Mouse (Mus musculus) embryonic facial prominence, embryonic 10.5 days (tissue): ENCODE results near the gene Agap1. TPM values are rescaled to one million over a fixed set of nuclear protein-coding genes. Genes with fewer than 3 reads are reported as not detected.
A peak's percentile ranks its signal among the peaks of the same experiment; 100 is the strongest.

Source experiments
- DNase-seq: peaks from one replicate; pipeline ENCODE4 v3.0.0-alpha.2; 2017; ENCODE audit warnings: low spot score
- H3K27ac ChIP-seq: fragments of 300-500 bp; sonication (generic); replicated peaks from 2 replicates; pipeline ENCODE4 v1.5.1; 2016; ENCODE audit warnings: mild to moderate bottlenecking
- H3K27me3 ChIP-seq: fragments of 300-500 bp; sonication (generic); replicated peaks from 2 replicates; pipeline ENCODE4 v1.6.1; 2016; ENCODE audit warnings: low read depth, mild to moderate bottlenecking; ENCODE audit not compliant: poor library complexity, severe bottlenecking
- H3K36me3 ChIP-seq: fragments of 300-500 bp; sonication (generic); replicated peaks from 2 replicates; pipeline ENCODE4 v1.6.1; 2016; ENCODE audit warnings: mild to moderate bottlenecking, moderate library complexity
- H3K4me1 ChIP-seq: fragments of 300-500 bp; sonication (generic); 2 replicates; pipeline ENCODE4 v1.6.1; 2016
- H3K4me3 ChIP-seq: fragments of 300-500 bp; sonication (generic); 2 replicates; pipeline ENCODE4 v1.5.1; 2016; ENCODE audit warnings: mild to moderate bottlenecking, moderate library complexity
- H3K9me3 ChIP-seq: fragments of 300-500 bp; sonication (generic); 2 replicates; pipeline ENCODE4 v1.6.1; 2016; ENCODE audit warnings: mild to moderate bottlenecking
- WGBS: fragments of 180-500 bp; shearing (Covaris S2); methylation state at CpG from one replicate; pipeline ENCODE4 v1.1.7; 2016; 5-methylcytosine and 5-hydroxymethylcytosine counted together
- polyA plus RNA-seq: library from polyadenylated mRNA; unstranded; fragments of >200 nt; fragmentation: Nextera tagmentation; extraction: Ambion mirVana; gene quantifications from 2 replicates; pipeline ENCODE4 v1.2.1, GENCODE M21; 2016

Agap1 gene
- polyA plus RNA-seq, 1 experiment from 2014 or later: 13.6 TPM

- no peak for DNase-seq
- no peaks in the 10 kb centered on the region for H3K9me3 ChIP-seq
- no peaks in the 10 kb centered on the region for H3K27me3 ChIP-seq
- H3K36me3 ChIP-seq: no peaks in the 10 kb centered on the region
- 70% methylated on average over 6 of the region's 6 CpGs for WGBS
- no peak overlapping the region for H3K4me3 ChIP-seq
- no peak overlapping the region for H3K27ac ChIP-seq
- H3K4me1 ChIP-seq: peaks cover 30% of the 10 kb centered on the region
These were observed 15.3 kb upstream of the Agap1 start for GRCm38 (mm10) chr1:89439351-89439750.

- Histone ChIP-seq H3K27me3 (no peaks in the 10 kb centered on the region), H3K9me3 (no peaks in the 10 kb centered on the region), H3K36me3 (no peaks in the 10 kb centered on the region), H3K27ac (no peak overlapping the region), H3K4me1 (peaks cover 22% of the 10 kb centered on the region), H3K4me3 (no peak overlapping the region)
- WGBS: 41% methylated on average over 5 of the region's 5 CpGs
- DNase-seq: no peak
These were observed 13.2 kb upstream of the Agap1 start for GRCm38 (mm10) chr1:89441236-89441897.

GRCm38 (mm10) chr1:89443512-89443911 lies 11.1 kb upstream of the Agap1 start:
- no peaks in the 10 kb centered on the region for H3K36me3 ChIP-seq
- H3K27me3 ChIP-seq: no peaks in the 10 kb centered on the region
- WGBS: 72% methylated on average over 9 of the region's 9 CpGs
- no peak overlapping the region; the same call in 1 of the 2 replicates for H3K27ac ChIP-seq
- peaks cover 22% of the 10 kb centered on the region for H3K4me1 ChIP-seq
- H3K9me3 ChIP-seq: no peaks in the 10 kb centered on the region
- no peak overlapping the region for H3K4me3 ChIP-seq
- DNase-seq: no peak

- no peak overlapping the region for H3K27ac ChIP-seq
These were observed 10.6 kb upstream of the Agap1 start for GRCm38 (mm10) chr1:89444014-89444413.

GRCm38 (mm10) chr1:89450139-89450538 lies 4.5 kb upstream of the Agap1 start:
- Histone ChIP-seq H3K4me1 (peaks cover 10% of the 10 kb centered on the region), H3K9me3 (no peaks in the 10 kb centered on the region), H3K27ac (no peak overlapping the region), H3K4me3 (no peak overlapping the region), H3K27me3 (peaks cover 7% of the 10 kb centered on the region; the same call in 1 of the 2 replicates), H3K36me3 (no peaks in the 10 kb centered on the region)
- WGBS: 77% methylated on average over 7 of the region's 7 CpGs
- DNase-seq: no peak

More at GRCm38 (mm10) chr1:89444014-89444413, 10.6 kb upstream of the Agap1 start:
- no peaks in the 10 kb centered on the region for H3K9me3 ChIP-seq
- no peak overlapping the region for H3K4me3 ChIP-seq
- H3K27me3 ChIP-seq: no peaks in the 10 kb centered on the region
- no peak for DNase-seq
- peaks cover 22% of the 10 kb centered on the region for H3K4me1 ChIP-seq
- H3K36me3 ChIP-seq: no peaks in the 10 kb centered on the region
- WGBS: 80% methylated on average over 3 of the region's 3 CpGs

GRCm38 (mm10) chr1:89452138-89452537 lies 2.5 kb upstream of the Agap1 start:
- Histone ChIP-seq H3K4me3 (no peak overlapping the region), H3K9me3 (no peaks in the 10 kb centered on the region), H3K36me3 (no peaks in the 10 kb centered on the region), H3K27ac (no peak overlapping the region), H3K27me3 (peaks cover 7% of the 10 kb centered on the region; the same call in 1 of the 2 replicates), H3K4me1 (peaks cover 28% of the 10 kb centered on the region)
- 92% methylated on average over 8 of the region's 8 CpGs for WGBS
- no peak for DNase-seq

GRCm38 (mm10) chr1:89453666-89454065 lies 940 bp upstream of the Agap1 start:
- Histone ChIP-seq H3K4me3 (peak overlapping the region; percentile 90), H3K27me3 (peaks cover 7% of the 10 kb centered on the region; the same call in 1 of the 2 replicates), H3K36me3 (peaks cover 12% of the 10 kb centered on the region), H3K4me1 (peaks cover 37% of the 10 kb centered on the region), H3K27ac (peak overlapping the region; percentile 96), H3K9me3 (peaks cover 9% of the 10 kb centered on the region; the same call in 1 of the 2 replicates)
- WGBS: 36% methylated on average over 6 of the region's 6 CpGs
- DNase-seq: no peak

GRCm38 (mm10) chr1:89455421-89456091 lies 950 bp downstream of the Agap1 start:
- Histone ChIP-seq H3K4me1 (peaks cover 46% of the 10 kb centered on the region), H3K27me3 (peaks cover 7% of the 10 kb centered on the region; the same call in 1 of the 2 replicates), H3K36me3 (peaks cover 14% of the 10 kb centered on the region), H3K9me3 (peaks cover 11% of the 10 kb centered on the region; the same call in 1 of the 2 replicates), H3K4me3 (peak overlapping the region; percentile 90), H3K27ac (peak overlapping the region; percentile 96)
- WGBS: under 1% methylated on average over 51 of the region's 51 CpGs
- DNase-seq: peak; percentile 68

- Histone ChIP-seq H3K9me3 (peaks cover 11% of the 10 kb centered on the region; the same call in 1 of the 2 replicates), H3K36me3 (peaks cover 14% of the 10 kb centered on the region), H3K27ac (peak overlapping the region; percentile 4; the same call in 1 of the 2 replicates), H3K4me3 (peak overlapping the region; percentile 90), H3K27me3 (peaks cover 7% of the 10 kb centered on the region; the same call in 1 of the 2 replicates), H3K4me1 (peaks cover 55% of the 10 kb centered on the region)
- 17% methylated on average over 5 of the region's 5 CpGs for WGBS
- no peak for DNase-seq
These were observed 1.9 kb downstream of the Agap1 start for GRCm38 (mm10) chr1:89456456-89456855.

GRCm38 (mm10) chr1:89457126-89458031 lies 2.8 kb downstream of the Agap1 start:
- peaks cover 11% of the 10 kb centered on the region; the same call in 1 of the 2 replicates for H3K9me3 ChIP-seq
- H3K4me1 ChIP-seq: peaks cover 64% of the 10 kb centered on the region
- H3K36me3 ChIP-seq: peaks cover 14% of the 10 kb centered on the region
- H3K27ac ChIP-seq: no peak overlapping the region
- peak overlapping the region; percentile 90 for H3K4me3 ChIP-seq
- DNase-seq: no peak
- peaks cover 7% of the 10 kb centered on the region; the same call in 1 of the 2 replicates for H3K27me3 ChIP-seq
- 52% methylated on average over 17 of the region's 17 CpGs for WGBS

GRCm38 (mm10) chr1:89461881-89462280 lies 7.3 kb downstream of the Agap1 start:
- Histone ChIP-seq H3K4me3 (no peak overlapping the region), H3K4me1 (peaks cover 77% of the 10 kb centered on the region), H3K27ac (no peak overlapping the region), H3K27me3 (no peaks in the 10 kb centered on the region), H3K9me3 (peaks cover 11% of the 10 kb centered on the region; the same call in 1 of the 2 replicates), H3K36me3 (peaks cover 20% of the 10 kb centered on the region)
- WGBS: 81% methylated on average over 5 of the region's 5 CpGs
- no peak for DNase-seq

- Histone ChIP-seq H3K27me3 (no peaks in the 10 kb centered on the region), H3K4me3 (no peak overlapping the region), H3K36me3 (peaks cover 13% of the 10 kb centered on the region), H3K27ac (no peak overlapping the region), H3K4me1 (peaks cover 77% of the 10 kb centered on the region), H3K9me3 (peaks cover 7% of the 10 kb centered on the region; the same call in 1 of the 2 replicates)
- WGBS: 53% methylated on average over 8 of the region's 8 CpGs
- DNase-seq: peak; percentile 36
These were observed 8.5 kb downstream of the Agap1 start for GRCm38 (mm10) chr1:89463138-89463537.
